Mouse (Mus musculus) ovary, postnatal 36 days (tissue): ENCODE measurements around the gene Hspa1b.
A peak's percentile ranks its signal among the peaks of the same experiment; 100 is the strongest.
"Not testable (repeated sequence)": the region's sequence is repeated elsewhere in the genome, so short reads cannot be mapped to it uniquely, and the experiment has no call there.

Source experiments
- DNase-seq: peaks from one replicate; pipeline ENCODE4 v3.0.0; 2022; ENCODE audit warnings: low spot score, mixed read lengths

Hspa1b gene

GRCm38 (mm10) chr17:34954831-34955230 lies 4.2 kb downstream of the Hspa1b start:
- DNase-seq = no peak

- DNase-seq = no peak
Measured at GRCm38 (mm10) chr17:34953904-34954303, 5.1 kb downstream of the Hspa1b start.

- no peak for DNase-seq
Measured at GRCm38 (mm10) chr17:34953258-34953657, 5.8 kb downstream of the Hspa1b start.

- peak; percentile 79 for DNase-seq
Measured at GRCm38 (mm10) chr17:34952378-34953040, 6.5 kb downstream of the Hspa1b start.

GRCm38 (mm10) chr17:34951636-34952377 lies 7.2 kb downstream of the Hspa1b start:
- DNase-seq = no peak

GRCm38 (mm10) chr17:34950514-34951455 lies 8.3 kb downstream of the Hspa1b start:
- no peak for DNase-seq

GRCm38 (mm10) chr17:34949553-34949969 lies 9.5 kb downstream of the Hspa1b start:
- DNase-seq = no peak

GRCm38 (mm10) chr17:34948721-34949552 lies 10.1 kb downstream of the Hspa1b start:
- not testable (repeated sequence) for DNase-seq

- no peak for DNase-seq
Measured at GRCm38 (mm10) chr17:34947606-34948005, 11.4 kb downstream of the Hspa1b start.

GRCm38 (mm10) chr17:34946486-34947140 lies 12.4 kb downstream of the Hspa1b start:
- DNase-seq = no peak

- no peak for DNase-seq
Measured at GRCm38 (mm10) chr17:34944362-34944761, 14.7 kb downstream of the Hspa1b start.

- DNase-seq = no peak
Measured at GRCm38 (mm10) chr17:34943128-34943815, 15.8 kb downstream of the Hspa1b start.

GRCm38 (mm10) chr17:34941344-34942041 lies 17.5 kb downstream of the Hspa1b start:
- peak; percentile 25 for DNase-seq

- DNase-seq = no peak
Measured at GRCm38 (mm10) chr17:34937960-34938505, 21.0 kb downstream of the Hspa1b start.

GRCm38 (mm10) chr17:34934830-34935229 lies 24.2 kb downstream of the Hspa1b start:
- no peak for DNase-seq

GRCm38 (mm10) chr17:34934031-34934430 lies 25.0 kb downstream of the Hspa1b start:
- DNase-seq = no peak

- no peak for DNase-seq
Measured at GRCm38 (mm10) chr17:34932287-34932686, 26.8 kb downstream of the Hspa1b start.

- peak; percentile 35 for DNase-seq
Measured at GRCm38 (mm10) chr17:34931735-34932098, 27.3 kb downstream of the Hspa1b start.

GRCm38 (mm10) chr17:34931061-34931734 lies 27.8 kb downstream of the Hspa1b start, which contains the start of gene Neu1:
Gene Neu1, plus strand, starts transcription at chr17:34931253.
- peak; percentile 97 for DNase-seq
